ENCODE assay signal across 10 mouse cellular contexts in the genomic region with DNA sequence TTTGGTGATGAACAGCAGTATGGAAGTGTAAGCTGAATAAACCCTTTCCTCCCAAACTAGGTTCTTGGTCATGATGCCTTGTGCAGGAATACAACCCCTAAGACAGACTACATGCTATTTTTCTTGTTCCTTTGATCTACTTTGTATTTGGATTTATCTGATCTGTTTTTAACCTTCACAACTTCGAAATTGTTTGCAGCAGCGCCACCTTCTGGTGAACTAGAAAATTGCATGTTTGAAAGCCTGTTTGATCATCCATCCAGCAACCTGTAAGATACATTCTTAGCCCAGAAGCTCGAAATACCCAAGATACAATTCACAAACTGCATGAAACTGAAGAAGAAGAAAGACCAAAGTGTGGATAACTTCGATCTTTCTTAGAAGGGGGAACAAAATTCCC. TPM values are rescaled to one million over a fixed set of nuclear protein-coding genes. Genes with fewer than 3 reads are reported as not detected.
DNase-seq lines count a peak whose midpoint lies in the region; TF ChIP-seq lines count a peak whose summit lies in the region.
"Had no signal": no experiment of that assay in that cellular context is flagged by ENCODE, and none has a peak within 500 bp of the region (broad histone marks: within the 10 kb centered on the region; RNA-seq: fewer than 3 reads in every experiment).

No protein-coding gene starts in this region.

- H3K4me1 ChIP-seq in cortical plate, adult 2 months (ENCODE audit: control insufficient read depth, insufficient read depth, low read length) = no peaks in the 10 kb centered on the region
- H3K4me1 ChIP-seq: limb, embryonic 13.5 days had no signal

- TF ChIP-seq POLR2A in cortical plate, adult 2 months (IDR thresholded peaks at IDR 0.05; ENCODE audit: extremely low read depth, insufficient read depth, low read length) = no peak

- DNase-seq in heart, postnatal 10 days = peak; percentile 16 to 61
- no peak for DNase-seq in heart, postnatal 25 days (ENCODE audit: low spot score)
- DNase-seq in 416B (ENCODE audit: low read depth) (peak; percentile 50), NIH3T3 (ENCODE audit: low read depth) (peak; percentile 66)
- DNase-seq in layer of hippocampus, adult 9-11 months = peak; percentile 6
- peak; percentile 48 for DNase-seq in mesoderm, embryonic 11.5 days (ENCODE audit: low read depth, low spot score)
- DNase-seq in yolk sac, embryonic 10.5 days (ENCODE audit: low spot score) = peak; percentile 5

- intact Hi-C loops in heart, postnatal 10 days (cut with DNase I) = no loop called here
- intact Hi-C loops in heart, postnatal 25 days (cut with DNase I) = loop anchor here (5.0 kb wide), 1 partner anchor 201 kb away; no protein-coding TSS in a partner anchor

- TF ChIP-seq CTCF in cortical plate, adult 2 months (IDR thresholded peaks at IDR 0.05; ENCODE audit: extremely low read depth, insufficient read depth, low read length) = peak; percentile 25; the same call in 1 of the 2 replicates

- no peak overlapping the region for H3K27ac ChIP-seq in cortical plate, adult 2 months (ENCODE audit: insufficient read depth, low read length)
- H3K27ac ChIP-seq: limb, embryonic 13.5 days had no signal

- no peak overlapping the region for H3K4me3 ChIP-seq in cortical plate, adult 2 months (ENCODE audit: insufficient read depth, low read length)
- H3K4me3 ChIP-seq: limb, embryonic 13.5 days had no signal

RNA-seq across cellular contexts. Expression of gene Gpr50, which starts 35.2 kb away (rescaled TPM):
- total RNA-seq in heart, postnatal 10 days (2021) = not detected
- total RNA-seq in heart, postnatal 25 days (2021) = not detected
- polyA plus RNA-seq in cortical plate, adult 2 months (2012; rRNA removed) = 0.21 and 0.31 TPM in 2 replicates
- total RNA-seq: common myeloid progenitor, adult 5-6 weeks had no signal
